Mouse (Mus musculus) ES-E14 (cell line): Measurements from ENCODE around the gene 6430571L13Rik.
"Not testable (repeated sequence)": the region's sequence is repeated elsewhere in the genome, so short reads cannot be mapped to it uniquely, and the experiment has no call there.

ENCODE experiments used
- ZC3H11A ChIP-seq: IDR thresholded peaks from 2 replicates; pipeline ENCODE4 v1.6.1; 2012; ENCODE audit warnings: low read depth, mild to moderate bottlenecking, inconsistent platforms, low read length, borderline replicate concordance
- ZNF384 ChIP-seq: IDR thresholded peaks from 2 replicates; pipeline ENCODE4 v1.6.1; 2012; ENCODE audit warnings: low read depth, low read length, inconsistent platforms

DNA sequence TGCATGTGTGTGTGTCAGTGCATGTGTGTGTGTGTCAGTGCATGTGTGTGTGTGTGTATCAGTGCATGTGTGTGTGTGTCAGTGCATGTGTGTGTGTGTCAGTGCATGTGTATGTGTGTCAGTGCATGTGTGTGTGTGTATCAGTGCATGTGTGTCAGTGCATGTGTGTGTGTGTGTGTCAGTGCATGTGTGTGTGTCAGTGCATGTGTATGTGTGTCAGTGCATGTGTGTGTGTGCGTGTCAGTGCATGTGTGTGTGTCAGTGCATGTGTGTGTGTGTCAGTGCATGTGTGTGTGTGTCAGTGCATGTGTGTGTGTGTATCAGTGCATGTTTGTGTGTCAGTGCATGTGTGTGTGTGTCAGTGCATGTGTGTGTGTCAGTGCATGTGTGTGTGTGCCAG lies 33.7 kb upstream of the 6430571L13Rik start:
- TF ChIP-seq ZNF384, ZC3H11A: not testable (repeated sequence)
